20 mouse cellular contexts compared by ENCODE assay signal in the genomic region with DNA sequence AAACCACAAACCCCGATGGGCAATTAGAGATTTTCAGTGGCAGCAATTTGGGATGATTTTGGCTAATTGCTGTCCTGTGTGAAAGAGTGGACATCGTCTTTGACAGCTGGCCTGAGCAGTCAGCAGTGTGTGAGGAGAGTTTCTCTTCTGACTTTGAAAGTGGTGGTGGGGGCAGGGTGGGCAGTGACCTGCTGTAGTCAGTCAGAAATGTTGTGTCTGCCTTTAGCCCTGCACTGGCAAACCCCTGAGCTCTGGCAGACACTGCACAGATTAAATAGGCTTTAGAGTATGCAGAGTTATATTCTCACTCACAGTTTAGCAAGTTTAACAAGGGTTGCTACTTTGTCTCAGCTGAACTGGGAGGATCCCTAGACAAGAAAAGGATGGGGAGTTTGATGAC.
A peak's percentile ranks its signal among the peaks of the same experiment; 100 is the strongest.
DNase-seq lines count a peak whose midpoint lies in the region; ATAC-seq lines count a peak whose summit lies in the region.
"Had no signal": no experiment of that assay in that cellular context is flagged by ENCODE, and none has a peak within 500 bp of the region (broad histone marks: within the 10 kb centered on the region; RNA-seq: fewer than 3 reads in every experiment).

No protein-coding gene starts in this region.

- H3K9ac ChIP-seq in heart, embryonic 16.5 days (ENCODE audit: low read length), result no peak overlapping the region
- H3K9ac ChIP-seq: hindbrain, embryonic 13.5 days; limb, embryonic 13.5 days; neural tube, embryonic 12.5 days had no signal

- H3K4me2 ChIP-seq in heart, embryonic 16.5 days (ENCODE audit: low read depth, low read length), result no peak overlapping the region
- H3K4me2 ChIP-seq: hindbrain, embryonic 13.5 days; limb, embryonic 13.5 days; neural tube, embryonic 12.5 days had no signal

- H3K4me1 ChIP-seq in heart, embryonic 16.5 days (ENCODE audit: control insufficient read depth, insufficient read depth, low read length), result peaks cover 12% of the 10 kb centered on the region

- 56% methylated on average over 2 of the region's 2 CpGs for WGBS in heart, embryonic 16.5 days

- no peaks in the 10 kb centered on the region for H3K36me3 ChIP-seq in heart, embryonic 16.5 days (ENCODE audit: control insufficient read depth, insufficient read depth)
- H3K36me3 ChIP-seq: G1E; heart, embryonic 13.5 days; hindbrain, embryonic 13.5 days; limb, embryonic 13.5 days; midbrain, embryonic 10.5 days; neural tube, embryonic 12.5 days had no signal

- H3K27me3 ChIP-seq in heart, embryonic 16.5 days (ENCODE audit: control insufficient read depth, insufficient read depth, low read length), result no peaks in the 10 kb centered on the region
- H3K27me3 ChIP-seq: heart, embryonic 13.5 days; hindbrain, embryonic 13.5 days; limb, embryonic 13.5 days; neural tube, embryonic 12.5 days had no signal

- ATAC-seq in heart, embryonic 16.5 days (replicated peaks; ENCODE audit: extremely low read depth, insufficient read depth, low FRiP score), result 0 out of 2 replicates have a peak, but pooled peaks have one; percentile 24
- ATAC-seq: forebrain, embryonic 16.5 days; intestine, embryonic 16.5 days had no signal

- no peaks in the 10 kb centered on the region for H3K9me3 ChIP-seq in heart, embryonic 16.5 days (replicated peaks; ENCODE audit: control insufficient read depth, low read length)
- H3K9me3 ChIP-seq: G1E; heart, embryonic 13.5 days; hindbrain, embryonic 13.5 days; limb, embryonic 13.5 days; midbrain, embryonic 10.5 days; neural tube, embryonic 12.5 days had no signal

- intact Hi-C loops in left cerebral cortex, postnatal 10 days (cut with DNase I), result no loop called here

- peak; percentile 73 for DNase-seq in heart, adult 11 months
- no peak for DNase-seq in heart, adult 8-10 months (ENCODE audit: low spot score)
- peak; percentile 38 for DNase-seq in ovary, postnatal 36 days (ENCODE audit: low spot score)
- no peak for DNase-seq in ovary, adult 18-20 months (ENCODE audit: low spot score)
- peak; percentile 5 for DNase-seq in testis, postnatal 14 days (ENCODE audit: low spot score)
- DNase-seq in spleen, postnatal 10 days (ENCODE audit: low spot score in 2 of 2), result no peak
- no peak for DNase-seq in left cerebral cortex, postnatal 10 days (ENCODE audit: extremely low spot score in 1 of 2, low spot score in 2 of 2)
- DNase-seq: cerebellum, adult 11 months; cerebellum, postnatal 14 days; lung, postnatal 36 days; thymus, adult 18-20 months had no signal

- no peak overlapping the region for H3K4me3 ChIP-seq in heart, embryonic 16.5 days (ENCODE audit: low read length)
- H3K4me3 ChIP-seq: hindbrain, embryonic 13.5 days; limb, embryonic 13.5 days; midbrain, embryonic 10.5 days; neural tube, embryonic 12.5 days had no signal

- H3K27ac ChIP-seq in heart, embryonic 16.5 days (ENCODE audit: low read length), result peak overlapping the region; percentile 26; the same call in 1 of the 2 replicates
- H3K27ac ChIP-seq: hindbrain, embryonic 13.5 days; limb, embryonic 13.5 days; neural tube, embryonic 12.5 days had no signal

Comparison
In these comparisons a context has a peak if more than half of its experiments do, and no peak if none do; other contexts are left out.
1. DNase-seq: peak in heart, adult 11 months (single experiment), ovary, postnatal 36 days (single experiment) and testis, postnatal 14 days (single experiment); none in heart, adult 8-10 months (single experiment), ovary, adult 18-20 months (single experiment), spleen, postnatal 10 days (0 of 2) and left cerebral cortex, postnatal 10 days (0 of 2).